Mouse (Mus musculus) embryonic facial prominence, embryonic 15.5 days (tissue): Measurements from ENCODE around the gene Ppfibp1. TPM values are rescaled to one million over a fixed set of nuclear protein-coding genes. Genes with fewer than 3 reads are reported as not detected.

Experiments used
- ATAC-seq: fragments of 200-750 bp; cut with Nextera tagmentation; 2 replicates; pipeline ENCODE4 v1.8.0; 2017; ENCODE audit warnings: low read depth, moderate TSS enrichment; ENCODE audit not compliant: insufficient number of reproducible peaks, low FRiP score, low TSS enrichment
- H3K27ac ChIP-seq: fragments of 300-500 bp; sonication (generic); replicated peaks from 2 replicates; pipeline ENCODE4 v1.5.1; 2015; ENCODE audit warnings: mild to moderate bottlenecking, inconsistent platforms
- H3K27me3 ChIP-seq: fragments of 300-500 bp; sonication (generic); 2 replicates; pipeline ENCODE4 v1.6.1; 2015; ENCODE audit warnings: inconsistent platforms
- H3K36me3 ChIP-seq: fragments of 300-500 bp; sonication (generic); 2 replicates; pipeline ENCODE4 v1.6.1; 2015; ENCODE audit warnings: mild to moderate bottlenecking, inconsistent platforms
- H3K4me1 ChIP-seq: fragments of 300-500 bp; sonication (generic); 2 replicates; pipeline ENCODE4 v1.6.1; 2015; ENCODE audit warnings: inconsistent platforms
- H3K4me2 ChIP-seq: fragments of 300-500 bp; sonication (generic); replicated peaks from 2 replicates; pipeline ENCODE4 v1.6.1; 2015; ENCODE audit warnings: mild to moderate bottlenecking, inconsistent platforms
- H3K4me3 ChIP-seq: fragments of 300-500 bp; sonication (generic); replicated peaks from 2 replicates; pipeline ENCODE4 v1.5.1; 2015; ENCODE audit warnings: mild to moderate bottlenecking, inconsistent platforms
- H3K9ac ChIP-seq: fragments of 300-500 bp; sonication (generic); 2 replicates; pipeline ENCODE4 v1.6.1; 2015; ENCODE audit warnings: inconsistent platforms
- H3K9me3 ChIP-seq: fragments of 300-500 bp; sonication (generic); replicated peaks from 2 replicates; pipeline ENCODE4 v1.6.1; 2016; ENCODE audit warnings: inconsistent platforms
- WGBS: fragments of 180-500 bp; shearing (Covaris S2); methylation state at CpG from one replicate; pipeline ENCODE4 v1.1.7; 2015; 5-methylcytosine and 5-hydroxymethylcytosine counted together
- polyA plus RNA-seq: library from polyadenylated mRNA; unstranded; fragments of >200 nt; fragmentation: Nextera tagmentation; extraction: Ambion mirVana; gene quantifications from 2 replicates; pipeline ENCODE4 v1.2.1, GENCODE M21; 2015

Ppfibp1 gene
- polyA plus RNA-seq, 1 experiment from 2014 or later: 54.2 TPM

DNA sequence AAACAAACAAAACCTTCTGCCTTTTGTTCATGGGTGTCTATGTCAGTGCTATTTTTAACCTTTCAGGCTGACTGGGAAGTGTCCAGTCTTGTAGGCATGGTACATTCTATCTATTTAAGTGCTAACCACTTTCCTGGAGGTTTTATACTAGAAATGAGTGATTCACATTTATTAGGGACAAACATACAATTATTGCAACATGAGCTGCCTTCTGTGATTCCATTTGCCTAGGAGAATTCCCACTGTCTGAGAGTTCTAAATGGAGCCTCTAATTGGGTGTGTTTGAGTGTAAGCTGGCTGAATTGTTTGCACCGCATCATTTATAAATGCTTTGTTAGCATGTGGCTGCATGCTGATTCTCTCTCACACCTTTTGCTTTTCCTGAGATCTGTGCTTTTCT is 27.5 kb downstream of the Ppfibp1 start:
- no peaks in the 10 kb centered on the region for H3K36me3 ChIP-seq
- H3K27me3 ChIP-seq: no peaks in the 10 kb centered on the region
- H3K4me3 ChIP-seq: no peak overlapping the region
- no peak overlapping the region for H3K4me2 ChIP-seq
- WGBS: 66% methylated on average over 1 of the region's 1 CpGs
- no peaks in the 10 kb centered on the region for H3K9me3 ChIP-seq
- H3K4me1 ChIP-seq: peaks cover 16% of the 10 kb centered on the region
- ATAC-seq: no peak
- no peak overlapping the region for H3K27ac ChIP-seq
- H3K9ac ChIP-seq: no peak overlapping the region

DNA sequence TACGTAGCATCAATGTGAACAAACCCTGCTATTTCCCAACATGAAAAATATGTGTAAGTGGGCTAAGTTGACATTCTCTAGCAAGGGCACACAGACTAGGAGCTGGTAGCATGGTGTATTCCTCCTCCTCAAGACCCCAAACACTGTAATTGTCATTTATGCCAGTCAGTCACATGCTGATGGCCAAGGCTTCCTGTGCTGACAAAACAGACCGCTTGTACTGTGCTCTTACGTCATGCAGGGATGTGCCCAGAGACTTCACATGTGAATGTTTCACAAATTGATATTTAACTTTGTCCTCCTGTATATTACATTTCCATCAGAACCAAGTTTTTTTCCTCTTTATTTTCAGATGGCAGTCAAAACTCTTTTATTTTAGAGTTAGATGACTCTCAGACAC is 29.1 kb downstream of the Ppfibp1 start:
- Histone ChIP-seq H3K36me3 (no peaks in the 10 kb centered on the region), H3K9me3 (no peaks in the 10 kb centered on the region), H3K9ac (no peak overlapping the region), H3K27me3 (no peaks in the 10 kb centered on the region), H3K4me2 (no peak overlapping the region), H3K4me3 (no peak overlapping the region), H3K4me1 (peaks cover 9% of the 10 kb centered on the region), H3K27ac (no peak overlapping the region)
- no peak for ATAC-seq
- WGBS: 70% methylated on average over 3 of the region's 3 CpGs

DNA sequence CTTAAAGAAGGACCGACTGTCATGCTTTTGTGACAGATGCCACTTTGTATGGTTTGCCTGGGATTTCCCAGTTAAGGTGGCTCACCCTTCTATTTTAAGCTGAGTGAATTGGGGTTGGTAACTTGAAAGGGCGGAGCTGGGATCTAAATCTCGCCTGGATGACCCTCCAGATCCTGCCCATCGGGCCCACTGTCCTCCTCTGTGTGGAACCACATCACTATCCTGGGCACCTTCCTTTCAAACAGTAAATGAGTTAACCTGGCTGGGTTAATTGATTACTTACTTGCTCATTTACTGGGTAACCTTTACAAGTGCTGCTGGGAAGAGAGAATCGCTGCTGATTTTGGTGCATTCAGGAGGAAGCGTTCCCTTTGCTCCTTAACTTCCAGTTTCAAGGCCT is 30.1 kb downstream of the Ppfibp1 start:
- Histone ChIP-seq H3K27me3 (no peaks in the 10 kb centered on the region), H3K4me1 (peaks cover 2% of the 10 kb centered on the region), H3K27ac (no peak overlapping the region), H3K4me3 (no peak overlapping the region), H3K9ac (no peak overlapping the region), H3K36me3 (no peaks in the 10 kb centered on the region), H3K9me3 (no peaks in the 10 kb centered on the region), H3K4me2 (no peak overlapping the region)
- WGBS: 91% methylated on average over 6 of the region's 6 CpGs
- ATAC-seq: no peak

DNA sequence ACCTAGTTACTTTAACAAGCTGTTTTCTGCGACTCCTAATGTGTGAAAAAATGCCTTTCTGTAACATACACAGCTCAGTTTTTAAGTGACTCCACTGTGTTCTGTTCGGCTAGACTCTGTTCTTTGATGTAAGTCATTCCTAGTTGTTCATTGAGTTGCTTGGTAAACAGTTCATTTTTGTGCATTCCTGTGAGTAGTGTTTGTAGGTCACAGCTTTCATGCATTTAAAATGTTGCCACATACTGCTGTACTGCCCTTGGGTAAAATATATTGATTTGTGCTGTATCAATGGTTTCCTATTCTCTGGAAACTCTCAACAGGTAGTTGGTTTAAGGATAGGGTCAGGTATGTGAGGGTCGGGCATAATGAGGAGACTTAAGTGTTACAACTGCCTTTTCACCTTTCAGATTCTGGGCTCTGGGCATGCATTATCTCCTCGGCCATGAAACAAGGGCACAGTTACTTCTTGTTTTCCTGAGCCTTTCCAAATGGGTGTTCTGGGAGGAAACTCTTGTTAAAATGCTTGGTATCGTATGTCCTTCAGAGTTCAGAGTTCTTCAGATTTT is 38.2 kb downstream of the Ppfibp1 start:
- no peak overlapping the region for H3K4me3 ChIP-seq
- H3K36me3 ChIP-seq: no peaks in the 10 kb centered on the region
- H3K9me3 ChIP-seq: no peaks in the 10 kb centered on the region
- no peaks in the 10 kb centered on the region for H3K27me3 ChIP-seq
- H3K4me2 ChIP-seq: no peak overlapping the region
- H3K4me1 ChIP-seq: peaks cover 16% of the 10 kb centered on the region; the same call in 1 of the 2 replicates
- 54% methylated on average over 5 of the region's 5 CpGs for WGBS
- no peak overlapping the region for H3K9ac ChIP-seq
- H3K27ac ChIP-seq: no peak overlapping the region
- ATAC-seq: no peak

DNA sequence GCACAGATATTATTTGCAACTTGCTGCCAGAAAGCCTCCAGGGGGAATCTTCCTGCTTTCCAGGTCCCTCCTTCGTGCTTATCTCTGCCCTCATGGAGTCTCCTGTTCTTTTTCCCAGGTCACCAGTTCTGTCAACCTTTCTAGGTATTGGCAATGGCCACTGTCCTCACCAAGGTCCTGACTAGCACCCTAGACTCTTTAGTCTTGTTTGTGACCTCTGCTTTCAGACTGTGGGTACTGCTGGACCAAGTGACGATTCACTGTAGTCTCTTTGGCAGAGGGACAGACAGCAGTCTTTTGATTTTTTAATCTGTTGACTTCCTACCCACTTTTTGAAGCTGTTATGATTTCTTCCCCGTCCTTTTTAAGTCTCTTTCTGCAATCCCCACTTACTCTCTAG is 39.8 kb downstream of the Ppfibp1 start:
- Histone ChIP-seq H3K36me3 (no peaks in the 10 kb centered on the region), H3K9ac (no peak overlapping the region), H3K27me3 (no peaks in the 10 kb centered on the region), H3K4me2 (no peak overlapping the region), H3K27ac (peak overlapping the region; percentile 68), H3K4me3 (no peak overlapping the region), H3K9me3 (no peaks in the 10 kb centered on the region), H3K4me1 (peaks cover 26% of the 10 kb centered on the region; the same call in 1 of the 2 replicates)
- 24% methylated on average over 3 of the region's 3 CpGs for WGBS
- ATAC-seq: no peak

DNA sequence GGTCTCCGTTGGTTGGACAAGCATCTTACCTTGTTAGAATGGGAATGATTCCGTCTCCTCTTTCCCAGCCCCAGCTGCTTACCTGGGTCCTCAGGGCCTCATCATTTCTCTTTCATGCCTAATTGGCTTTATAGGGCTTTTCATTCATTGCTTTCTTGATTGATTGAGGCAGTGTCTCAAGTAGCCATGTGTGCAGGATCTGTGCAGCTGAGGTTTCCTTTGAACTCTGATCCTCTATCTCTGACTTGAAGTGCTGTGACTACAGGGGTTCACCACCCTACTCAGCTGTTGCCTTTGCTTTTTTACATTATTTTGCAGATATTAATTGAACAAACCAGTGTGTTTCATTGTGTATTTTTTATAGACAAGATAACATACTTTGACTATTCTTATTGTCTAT is 40.7 kb downstream of the Ppfibp1 start:
- H3K9ac ChIP-seq: no peak overlapping the region
- H3K36me3 ChIP-seq: no peaks in the 10 kb centered on the region
- no peak for ATAC-seq
- no peak overlapping the region for H3K27ac ChIP-seq
- H3K4me3 ChIP-seq: no peak overlapping the region
- peaks cover 28% of the 10 kb centered on the region; the same call in 1 of the 2 replicates for H3K4me1 ChIP-seq
- H3K27me3 ChIP-seq: no peaks in the 10 kb centered on the region
- 51% methylated on average over 2 of the region's 2 CpGs for WGBS
- no peak overlapping the region for H3K4me2 ChIP-seq
- no peaks in the 10 kb centered on the region for H3K9me3 ChIP-seq

DNA sequence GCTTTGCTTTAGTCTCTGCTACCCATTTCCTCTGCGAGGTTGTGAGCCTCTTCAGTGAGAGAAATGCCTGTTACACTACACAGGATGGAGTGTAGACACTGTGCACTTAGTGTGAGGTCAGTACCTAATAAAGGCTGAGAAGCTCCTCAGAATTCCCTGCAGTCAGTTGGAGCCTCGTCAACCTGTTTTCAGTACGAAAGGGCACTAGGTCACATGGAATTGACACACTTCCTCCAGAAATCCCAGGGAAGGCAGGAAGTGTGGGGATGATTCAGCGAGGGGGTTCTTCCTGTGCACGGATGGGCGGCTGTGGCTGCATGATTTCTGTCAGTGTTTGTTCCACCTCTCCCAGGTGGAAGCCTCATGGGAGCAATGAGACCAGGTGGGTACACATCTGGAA is 44.8 kb downstream of the Ppfibp1 start:
- Histone ChIP-seq H3K4me3 (no peak overlapping the region), H3K4me2 (no peak overlapping the region), H3K27me3 (no peaks in the 10 kb centered on the region), H3K9ac (no peak overlapping the region), H3K36me3 (no peaks in the 10 kb centered on the region), H3K4me1 (peaks cover 18% of the 10 kb centered on the region; the same call in 1 of the 2 replicates), H3K9me3 (no peaks in the 10 kb centered on the region), H3K27ac (peak overlapping the region; percentile 28; the same call in 1 of the 2 replicates)
- WGBS: 35% methylated on average over 6 of the region's 6 CpGs
- no peak for ATAC-seq

DNA sequence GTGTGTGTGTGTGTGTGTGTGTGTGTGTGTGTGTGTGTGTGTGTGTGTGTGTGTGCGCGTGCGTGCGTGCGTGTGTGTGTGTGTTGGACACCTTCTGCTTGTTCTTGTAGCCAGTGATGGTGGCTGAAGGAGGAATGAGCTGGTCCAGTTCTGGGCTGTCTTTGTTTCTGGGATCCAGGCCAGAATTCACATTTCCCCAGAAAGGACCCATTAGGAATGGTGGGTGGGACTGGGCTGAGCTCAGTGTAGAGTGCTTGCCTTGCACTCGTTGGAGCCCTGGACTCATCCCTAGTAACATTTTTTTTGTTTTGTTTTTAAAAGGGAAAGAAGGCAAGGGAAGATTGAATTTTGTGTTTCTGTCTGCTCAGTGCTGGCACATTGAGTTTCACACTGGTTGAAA is 47.7 kb downstream of the Ppfibp1 start:
- H3K27ac ChIP-seq: no peak overlapping the region
- no peak for ATAC-seq
- H3K36me3 ChIP-seq: peaks cover 10% of the 10 kb centered on the region
- H3K4me3 ChIP-seq: no peak overlapping the region
- H3K4me1 ChIP-seq: peaks cover 13% of the 10 kb centered on the region; the same call in 1 of the 2 replicates
- no peak overlapping the region for H3K9ac ChIP-seq
- no peak overlapping the region for H3K4me2 ChIP-seq
- no peaks in the 10 kb centered on the region for H3K9me3 ChIP-seq
- 70% methylated on average over 6 of the region's 6 CpGs for WGBS
- no peaks in the 10 kb centered on the region for H3K27me3 ChIP-seq

DNA sequence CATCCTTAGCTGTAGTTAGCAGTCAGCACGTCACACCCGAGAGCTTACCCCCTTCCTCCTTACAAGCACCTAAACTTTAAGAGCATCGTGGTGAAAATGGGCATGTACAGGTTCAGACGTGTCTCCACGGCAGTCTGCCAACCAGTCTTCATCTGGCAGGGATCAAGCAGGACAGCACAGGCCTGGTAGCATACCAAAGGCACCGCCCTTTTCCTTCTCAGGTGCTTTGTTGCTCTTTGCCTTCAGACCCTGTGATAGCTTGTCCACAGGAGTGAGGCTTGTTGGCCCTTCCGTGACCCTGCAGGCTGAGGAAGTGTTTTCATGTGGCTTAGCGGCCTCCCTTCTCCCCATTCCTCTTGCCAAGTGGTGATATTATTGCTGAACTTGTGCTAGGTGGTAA is 50.7 kb downstream of the Ppfibp1 start:
- no peak overlapping the region for H3K4me3 ChIP-seq
- 76% methylated on average over 8 of the region's 8 CpGs for WGBS
- H3K9me3 ChIP-seq: no peaks in the 10 kb centered on the region
- ATAC-seq: peak; percentile 78
- H3K4me1 ChIP-seq: 0 out of 2 replicates have a peak, but pooled peaks cover 3% of the 10 kb centered on the region
- peaks cover 10% of the 10 kb centered on the region for H3K36me3 ChIP-seq
- no peaks in the 10 kb centered on the region for H3K27me3 ChIP-seq
- no peak overlapping the region for H3K9ac ChIP-seq
- H3K27ac ChIP-seq: no peak overlapping the region
- no peak overlapping the region for H3K4me2 ChIP-seq

DNA sequence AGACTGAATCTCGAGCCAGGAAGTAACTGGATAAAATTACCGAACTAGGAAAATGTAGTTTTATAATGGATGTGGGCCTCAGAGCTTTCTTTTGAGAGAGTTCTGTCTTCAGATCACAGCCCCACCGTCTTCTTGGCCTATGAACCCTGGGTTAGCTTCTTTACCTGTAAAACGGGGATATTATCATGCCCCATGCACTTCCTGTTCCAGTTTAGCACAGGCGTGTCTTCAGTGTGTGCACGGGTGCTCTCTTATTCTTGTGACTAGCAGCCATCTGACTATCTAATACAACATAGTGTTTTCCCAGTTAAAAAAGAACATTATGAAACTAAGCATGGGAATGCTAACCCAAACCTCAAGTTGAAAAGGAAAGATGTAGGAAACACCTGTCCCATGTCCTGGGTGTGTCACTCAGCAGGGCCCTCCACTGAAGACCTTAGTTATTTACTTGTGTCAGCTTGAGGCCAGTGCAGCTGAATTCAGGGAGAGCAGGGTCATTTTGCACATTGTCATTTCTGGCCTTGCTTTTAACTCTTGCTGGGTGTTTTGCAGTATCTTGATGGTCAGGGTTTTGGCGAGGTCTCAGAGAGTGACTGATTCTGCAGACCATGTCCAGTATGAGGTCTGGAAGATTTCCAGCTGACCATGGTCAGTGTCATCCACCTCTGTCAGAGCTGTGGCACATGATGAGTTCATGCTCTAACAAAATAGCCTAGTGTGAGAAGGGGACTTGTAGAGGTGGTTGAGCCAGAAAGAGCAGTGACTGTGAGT is 53.4 kb downstream of the Ppfibp1 start:
- H3K27me3 ChIP-seq: no peaks in the 10 kb centered on the region
- H3K27ac ChIP-seq: no peak overlapping the region
- WGBS: 73% methylated on average over 7 of the region's 7 CpGs
- no peak overlapping the region for H3K9ac ChIP-seq
- H3K4me1 ChIP-seq: peaks cover 12% of the 10 kb centered on the region
- H3K9me3 ChIP-seq: no peaks in the 10 kb centered on the region
- no peak overlapping the region for H3K4me2 ChIP-seq
- ATAC-seq: no peak
- peaks cover 10% of the 10 kb centered on the region for H3K36me3 ChIP-seq
- no peak overlapping the region for H3K4me3 ChIP-seq

DNA sequence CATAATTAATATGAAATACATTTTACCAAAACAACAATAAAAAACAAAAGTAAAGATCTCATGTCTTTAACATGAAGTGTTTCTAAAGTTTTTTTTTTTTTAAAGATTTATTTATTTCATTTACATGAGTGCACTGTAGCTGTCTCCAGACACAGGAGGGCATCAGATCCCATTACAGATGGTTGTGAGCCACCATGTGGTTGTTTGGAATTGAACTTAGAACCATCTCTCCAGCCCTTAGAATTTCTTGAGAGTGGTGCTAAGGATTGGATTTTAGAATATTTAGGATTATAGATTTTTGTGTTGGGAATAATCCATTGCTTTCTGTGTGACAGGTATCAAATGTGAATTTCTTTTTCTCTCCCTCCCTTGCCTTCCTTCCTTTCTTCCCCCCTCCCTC is 55.7 kb downstream of the Ppfibp1 start:
- H3K9me3 ChIP-seq: no peaks in the 10 kb centered on the region
- peaks cover 22% of the 10 kb centered on the region for H3K4me1 ChIP-seq
- no peak overlapping the region for H3K27ac ChIP-seq
- no peak for ATAC-seq
- no peaks in the 10 kb centered on the region for H3K27me3 ChIP-seq
- no peak overlapping the region for H3K4me3 ChIP-seq
- H3K4me2 ChIP-seq: no peak overlapping the region
- no peak overlapping the region for H3K9ac ChIP-seq
- peaks cover 8% of the 10 kb centered on the region for H3K36me3 ChIP-seq

DNA sequence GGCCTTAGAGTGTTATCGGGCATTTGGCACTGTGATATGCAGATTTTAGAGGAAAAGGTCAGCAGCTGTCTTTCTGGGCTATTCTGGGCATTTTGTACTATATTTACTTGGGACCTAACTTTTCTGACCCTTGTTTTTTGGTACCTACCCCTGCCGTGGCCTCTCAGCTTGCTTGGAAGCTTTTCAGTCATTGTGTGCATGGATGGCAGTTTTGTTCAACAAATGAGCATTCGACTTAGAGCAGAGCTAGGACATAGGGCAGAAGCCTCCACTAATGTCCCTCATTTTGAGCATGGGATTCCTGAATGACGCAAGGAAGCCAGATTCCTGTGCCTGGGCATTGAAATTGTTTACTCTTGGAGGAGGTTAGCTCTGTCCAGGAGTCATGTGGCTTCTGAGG is 56.5 kb downstream of the Ppfibp1 start:
- Histone ChIP-seq H3K27ac (peak overlapping the region; percentile 7; the same call in 1 of the 2 replicates), H3K9me3 (no peaks in the 10 kb centered on the region), H3K4me3 (no peak overlapping the region), H3K4me1 (peaks cover 22% of the 10 kb centered on the region), H3K36me3 (0 out of 2 replicates have a peak, but pooled peaks cover under 1% of the 10 kb centered on the region), H3K9ac (no peak overlapping the region), H3K27me3 (no peaks in the 10 kb centered on the region), H3K4me2 (no peak overlapping the region)
- ATAC-seq: no peak
- WGBS: 63% methylated on average over 4 of the region's 4 CpGs
